Mouse (Mus musculus) heart, adult 9 months (tissue): ENCODE results near the gene Gm11037.

ENCODE experiments used
- DNase-seq, 2 experiments: peaks; one replicate each; pipeline ENCODE4 v3.0.0; 2022; ENCODE audit warnings: low spot score in 2 of 2

Gm11037 gene

GRCm38 (mm10) chr2:131179246-131179886 lies 46.1 kb downstream of the Gm11037 start:
- DNase-seq = peak; percentile 59 to 60

- peak; percentile 71 to 87 for DNase-seq
Observed at GRCm38 (mm10) chr2:131179990-131180587, 46.8 kb downstream of the Gm11037 start, which contains the start of gene Cenpb. Cenpb (minus strand) TSS chr2:131180067.
